Mouse (Mus musculus): Measurements from ENCODE around the gene Rere.

DNA sequence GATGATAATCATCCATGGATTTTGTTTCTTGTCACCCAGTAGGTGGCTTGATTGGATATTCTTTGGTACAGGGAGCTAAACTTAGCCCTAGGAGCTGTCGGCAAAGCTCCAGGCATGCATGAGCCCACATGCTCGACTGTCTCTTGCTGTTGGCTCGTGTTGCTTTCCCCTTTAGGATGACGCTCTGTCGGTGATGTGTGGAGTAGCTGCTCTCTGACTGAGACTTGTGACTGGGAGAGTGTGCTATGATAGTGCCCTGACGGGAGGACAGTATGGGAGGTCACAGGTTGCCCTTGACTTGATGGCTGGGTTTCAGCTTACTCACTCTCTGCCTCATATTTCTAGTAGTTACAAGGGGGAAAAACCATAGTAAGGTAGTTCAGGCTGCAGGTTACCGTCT lies 192.6 kb downstream of the Rere start:
- TF ChIP-seq CTCF (conservative IDR thresholded peaks at IDR 0.05; ENCODE audit: insufficient read depth, insufficient read length, low read depth, low read length) (no peak), POLR2A (IDR thresholded peaks at IDR 0.05; ENCODE audit: low read depth, low read length) (no peak)
